Mouse (Mus musculus) kidney, postnatal 0 days (tissue): ENCODE data around the gene Abhd14a. TPM values are rescaled to one million over a fixed set of nuclear protein-coding genes. Genes with fewer than 3 reads are reported as not detected.

Source experiments
- ATAC-seq: fragments of 200-750 bp; cut with Nextera tagmentation; replicated peaks from 2 replicates; pipeline ENCODE4 v1.8.0; 2017; ENCODE audit warnings: low read depth, moderate number of reproducible peaks, moderate TSS enrichment, moderate library complexity; ENCODE audit not compliant: low FRiP score
- DNase-seq: peaks from one replicate; pipeline ENCODE4 v3.0.0-alpha.2; 2016; ENCODE audit warnings: low spot score
- H3K27ac ChIP-seq: fragments of 300-500 bp; sonication (generic); 2 replicates; pipeline ENCODE4 v1.5.1; 2014; ENCODE audit warnings: mild to moderate bottlenecking
- H3K27me3 ChIP-seq: fragments of 300-500 bp; sonication (generic); 2 replicates; pipeline ENCODE4 v1.6.1; 2014; ENCODE audit warnings: low read length, mixed read lengths; ENCODE audit not compliant: insufficient read depth
- H3K36me3 ChIP-seq: fragments of 300-500 bp; sonication (generic); 2 replicates; pipeline ENCODE4 v1.6.1; 2014; ENCODE audit warnings: low read length, mixed read lengths; ENCODE audit not compliant: insufficient read depth
- H3K4me1 ChIP-seq: fragments of 300-500 bp; sonication (generic); replicated peaks from 2 replicates; pipeline ENCODE4 v1.6.1; 2014; ENCODE audit warnings: antibody characterized with exemption, low read length, mixed read lengths; ENCODE audit not compliant: insufficient read depth
- H3K4me2 ChIP-seq: fragments of 300-500 bp; sonication (generic); 2 replicates; pipeline ENCODE4 v1.6.1; 2014; ENCODE audit warnings: mild to moderate bottlenecking, low read length, moderate library complexity, mixed read lengths
- H3K4me3 ChIP-seq: fragments of 300-500 bp; sonication (generic); replicated peaks from 2 replicates; pipeline ENCODE4 v1.5.1; 2014; ENCODE audit warnings: low read depth, low read length
- H3K9ac ChIP-seq: fragments of 300-500 bp; sonication (generic); 2 replicates; pipeline ENCODE4 v1.6.1; 2014; ENCODE audit warnings: low read depth, low read length
- H3K9me3 ChIP-seq: fragments of 300-500 bp; sonication (generic); replicated peaks from 2 replicates; pipeline ENCODE4 v1.6.1; 2016; ENCODE audit warnings: low read length, inconsistent platforms, mixed read lengths
- CTCF ChIP-seq: IDR thresholded peaks from 2 replicates; pipeline ENCODE4 v1.5.1; 2016; ENCODE audit warnings: antibody characterized with exemption, low read depth, mild to moderate bottlenecking, moderate library complexity
- WGBS: fragments of 180-500 bp; shearing (Covaris S2); extraction: QIAGEN DNeasy Blood & Tissue Kit; methylation state at CpG from one replicate; pipeline ENCODE4 v1.1.7; 2014; 5-methylcytosine and 5-hydroxymethylcytosine counted together
- polyA plus RNA-seq: library from polyadenylated mRNA; unstranded; fragments of >200 nt; fragmentation: Nextera tagmentation; extraction: Ambion mirVana; gene quantifications from 2 replicates; pipeline ENCODE4 v1.2.1, GENCODE M21; 2015

Gene Abhd14a
- polyA plus RNA-seq, 1 experiment from 2014 or later, result 57.0 TPM

- ATAC-seq (no peak), DNase-seq (peak; percentile 71)
- Histone ChIP-seq H3K4me1 (peaks cover 42% of the 10 kb centered on the region), H3K27me3 (no peaks in the 10 kb centered on the region), H3K9ac (0 out of 2 replicates have a peak overlapping the region, but pooled peaks have one; percentile 31), H3K4me2 (peak overlapping the region; percentile 90), H3K4me3 (no peak overlapping the region), H3K36me3 (no peaks in the 10 kb centered on the region), H3K9me3 (no peaks in the 10 kb centered on the region), H3K27ac (peak overlapping the region; percentile 25; the same call in 1 of the 2 replicates)
- WGBS, result 35% methylated on average over 15 of the region's 15 CpGs
- TF ChIP-seq CTCF, result no peak
Observed at GRCm38 (mm10) chr9:106456325-106457162, 9.1 kb upstream of the Abhd14a start.

- peak; percentile 61 for DNase-seq
- peak overlapping the region; percentile 82 for H3K9ac ChIP-seq
- H3K36me3 ChIP-seq, result no peaks in the 10 kb centered on the region
- H3K9me3 ChIP-seq, result no peaks in the 10 kb centered on the region
- ATAC-seq, result no peak
- H3K4me3 ChIP-seq, result peak overlapping the region; percentile 69
- H3K4me2 ChIP-seq, result peak overlapping the region; percentile 90
- WGBS, result 11% methylated on average over 17 of the region's 17 CpGs
- H3K27me3 ChIP-seq, result no peaks in the 10 kb centered on the region
- peak overlapping the region; percentile 91 for H3K27ac ChIP-seq
- peaks cover 54% of the 10 kb centered on the region for H3K4me1 ChIP-seq
- no peak for TF ChIP-seq CTCF
Observed at GRCm38 (mm10) chr9:106454888-106455681, 7.6 kb upstream of the Abhd14a start.

- 5% methylated on average over 17 of the region's 20 CpGs for WGBS
- TF ChIP-seq CTCF, result no peak
- no peaks in the 10 kb centered on the region for H3K9me3 ChIP-seq
- no peaks in the 10 kb centered on the region for H3K36me3 ChIP-seq
- peak overlapping the region; percentile 82 for H3K9ac ChIP-seq
- H3K27me3 ChIP-seq, result no peaks in the 10 kb centered on the region
- peak; percentile 0; the same call in 1 of the 2 replicates for ATAC-seq
- peak overlapping the region; percentile 90 for H3K4me2 ChIP-seq
- peak overlapping the region; percentile 91 for H3K27ac ChIP-seq
- peaks cover 58% of the 10 kb centered on the region for H3K4me1 ChIP-seq
- no peak for DNase-seq
- peak overlapping the region; percentile 69 for H3K4me3 ChIP-seq
Observed at GRCm38 (mm10) chr9:106454071-106454761, 6.7 kb upstream of the Abhd14a start.

- TF ChIP-seq CTCF, result no peak
- 2% methylated on average over 51 of the region's 74 CpGs for WGBS
Observed at GRCm38 (mm10) chr9:106453271-106454070, 6.0 kb upstream of the Abhd14a start, which contains the start of gene Pcbp4. TSS of gene Pcbp4 (plus strand) at chr9:106453291.

GRCm38 (mm10) chr9:106452821-106453220 is 5.3 kb upstream of the Abhd14a start:
- Histone ChIP-seq H3K27ac (peak overlapping the region; percentile 91; the same call in 1 of the 2 replicates), H3K9me3 (no peaks in the 10 kb centered on the region), H3K4me3 (peak overlapping the region; percentile 69), H3K27me3 (no peaks in the 10 kb centered on the region), H3K9ac (peak overlapping the region; percentile 82; the same call in 1 of the 2 replicates), H3K36me3 (no peaks in the 10 kb centered on the region), H3K4me2 (peak overlapping the region; percentile 90), H3K4me1 (peaks cover 67% of the 10 kb centered on the region)
- peak; percentile 52 for DNase-seq
- no peak for ATAC-seq
- no peak for TF ChIP-seq CTCF
- whole genome bisulfite sequencing, result 7% methylated on average over 7 of the region's 7 CpGs

More at GRCm38 (mm10) chr9:106453271-106454070, 6.0 kb upstream of the Abhd14a start, which contains the start of gene Pcbp4:
- Histone ChIP-seq H3K4me2 (peak within 1 kb of the TSS; percentile 90), H3K9me3 (no peaks in the 10 kb centered on the region), H3K36me3 (no peaks in the 10 kb centered on the region), H3K9ac (peak within 1 kb of the TSS; percentile 82), H3K27ac (peak within 1 kb of the TSS; percentile 91), H3K27me3 (no peaks in the 10 kb centered on the region), H3K4me1 (peaks cover 62% of the 10 kb centered on the region), H3K4me3 (peak within 1 kb of the TSS; percentile 69)
- ATAC-seq, result peak; percentile 70
- peak; percentile 83 for DNase-seq
